Mouse (Mus musculus): ENCODE data around the gene Ccdc97. TPM values are rescaled to one million over a fixed set of nuclear protein-coding genes. Genes with fewer than 3 reads are reported as not detected.

The Ccdc97 gene
- total and polyA plus RNA-seq, 3 experiments = 11.7 to 63.1 (median 52.8) TPM

DNA sequence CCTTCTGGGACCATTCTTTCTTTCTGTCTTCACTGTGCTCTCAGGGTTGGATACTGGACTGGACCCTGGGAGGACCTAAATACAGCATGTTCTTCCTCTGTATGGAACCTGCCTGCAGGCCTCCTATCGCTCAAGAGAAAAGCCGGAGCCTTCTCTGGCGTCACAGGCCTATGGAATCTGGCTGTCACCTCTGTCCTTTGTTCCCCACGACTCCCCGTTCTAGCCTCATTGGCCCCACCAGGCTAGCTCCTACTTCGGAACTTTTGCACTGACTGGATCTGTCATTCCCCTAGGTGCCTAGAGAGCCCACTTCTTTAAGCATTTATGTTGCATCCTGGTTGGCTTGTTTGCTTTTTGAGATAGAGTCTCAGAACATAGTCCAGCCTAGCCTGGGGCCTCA is 34.2 kb downstream of the Ccdc97 start:
- Histone ChIP-seq H3K27me3 (ENCODE audit: insufficient read depth, low read length) (no peaks in the 10 kb centered on the region), H3K4me1 (ENCODE audit: insufficient read depth, low read depth, low read length) (peaks cover 62% of the 10 kb centered on the region), H3K9me3 (replicated peaks) (no peaks in the 10 kb centered on the region), H3K4me3 (ENCODE audit: low read depth, low read length) (no peak overlapping the region; the same call in 1 of the 2 replicates), H3K36me3 (replicated peaks) (peaks cover 54% of the 10 kb centered on the region)
- ATAC-seq (ENCODE audit: extremely low read depth, insufficient number of reproducible peaks, low FRiP score, poor library complexity, severe bottlenecking) = no peak
- TF ChIP-seq GATA2 (IDR thresholded peaks at IDR 0.05; ENCODE audit: borderline replicate concordance, low read depth, low read length) (no peak), CTCF (IDR thresholded peaks at IDR 0.05; ENCODE audit: low read depth, low read length) (no peak), GATA1 (IDR thresholded peaks at IDR 0.05; ENCODE audit: borderline replicate concordance, low read length) (no peak), POLR2AphosphoS5 (IDR thresholded peaks at IDR 0.05; ENCODE audit: insufficient replicate concordance, low read depth, low read length) (no peak), TAL1 (conservative IDR thresholded peaks at IDR 0.05; ENCODE audit: low read depth, low read length) (no peak)
- DNase-seq (ENCODE audit: low spot score) = no peak

DNA sequence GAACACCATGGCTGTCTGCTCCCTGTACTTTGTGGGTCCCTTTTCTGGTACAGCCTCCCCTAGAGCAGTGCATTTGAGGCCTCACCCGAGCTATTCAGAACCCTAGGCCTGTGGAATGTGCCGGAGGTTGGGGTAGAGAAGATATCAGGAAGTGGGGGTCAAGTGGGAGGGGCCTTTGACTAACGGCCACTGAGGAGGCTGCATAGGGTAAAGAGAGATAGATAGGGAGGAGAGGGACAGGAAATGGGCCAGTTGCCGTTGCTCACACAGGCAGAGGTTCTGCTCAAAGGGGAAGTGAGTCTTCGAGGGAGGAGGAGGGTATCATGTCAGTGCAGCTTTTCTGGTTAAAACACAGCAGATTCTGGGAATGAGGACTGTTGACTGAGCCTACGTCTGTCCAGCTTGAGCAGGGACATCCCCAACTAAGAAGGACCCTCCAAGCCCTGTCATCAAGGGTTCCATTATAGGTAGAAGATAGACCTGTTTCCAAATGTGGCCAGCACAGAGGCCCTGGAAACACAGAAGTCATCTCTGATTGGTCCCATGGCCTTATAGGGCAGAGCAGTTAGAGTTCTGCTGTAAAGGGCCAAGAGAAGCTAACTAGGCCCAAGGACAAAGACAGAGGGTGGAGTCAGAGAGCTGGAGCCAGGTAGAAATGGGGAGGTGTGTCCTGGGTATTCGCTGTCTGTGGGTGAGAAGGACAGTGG is 35.3 kb downstream of the Ccdc97 start:
- peak overlapping the region; percentile 64 for H3K4me3 ChIP-seq (ENCODE audit: low read depth, low read length)
- no peaks in the 10 kb centered on the region for H3K27me3 ChIP-seq (ENCODE audit: insufficient read depth, low read length)
- peaks cover 44% of the 10 kb centered on the region for H3K36me3 ChIP-seq (replicated peaks)
- DNase-seq (ENCODE audit: low spot score) = peak; percentile 80
- no peaks in the 10 kb centered on the region for H3K9me3 ChIP-seq (replicated peaks)
- TF ChIP-seq GATA1 (IDR thresholded peaks at IDR 0.05; ENCODE audit: borderline replicate concordance, low read length) = no peak
- TF ChIP-seq CTCF (IDR thresholded peaks at IDR 0.05; ENCODE audit: low read depth, low read length) = no peak
- no peak; the same call in 1 of the 2 replicates for TF ChIP-seq TAL1 (conservative IDR thresholded peaks at IDR 0.05; ENCODE audit: low read depth, low read length)
- TF ChIP-seq POLR2AphosphoS5 (IDR thresholded peaks at IDR 0.05; ENCODE audit: insufficient replicate concordance, low read depth, low read length) = peak; percentile 19; the same call in 1 of the 2 replicates
- peaks cover 70% of the 10 kb centered on the region for H3K4me1 ChIP-seq (ENCODE audit: insufficient read depth, low read depth, low read length)
- ATAC-seq (ENCODE audit: extremely low read depth, insufficient number of reproducible peaks, low FRiP score, poor library complexity, severe bottlenecking) = peak; percentile 66

DNA sequence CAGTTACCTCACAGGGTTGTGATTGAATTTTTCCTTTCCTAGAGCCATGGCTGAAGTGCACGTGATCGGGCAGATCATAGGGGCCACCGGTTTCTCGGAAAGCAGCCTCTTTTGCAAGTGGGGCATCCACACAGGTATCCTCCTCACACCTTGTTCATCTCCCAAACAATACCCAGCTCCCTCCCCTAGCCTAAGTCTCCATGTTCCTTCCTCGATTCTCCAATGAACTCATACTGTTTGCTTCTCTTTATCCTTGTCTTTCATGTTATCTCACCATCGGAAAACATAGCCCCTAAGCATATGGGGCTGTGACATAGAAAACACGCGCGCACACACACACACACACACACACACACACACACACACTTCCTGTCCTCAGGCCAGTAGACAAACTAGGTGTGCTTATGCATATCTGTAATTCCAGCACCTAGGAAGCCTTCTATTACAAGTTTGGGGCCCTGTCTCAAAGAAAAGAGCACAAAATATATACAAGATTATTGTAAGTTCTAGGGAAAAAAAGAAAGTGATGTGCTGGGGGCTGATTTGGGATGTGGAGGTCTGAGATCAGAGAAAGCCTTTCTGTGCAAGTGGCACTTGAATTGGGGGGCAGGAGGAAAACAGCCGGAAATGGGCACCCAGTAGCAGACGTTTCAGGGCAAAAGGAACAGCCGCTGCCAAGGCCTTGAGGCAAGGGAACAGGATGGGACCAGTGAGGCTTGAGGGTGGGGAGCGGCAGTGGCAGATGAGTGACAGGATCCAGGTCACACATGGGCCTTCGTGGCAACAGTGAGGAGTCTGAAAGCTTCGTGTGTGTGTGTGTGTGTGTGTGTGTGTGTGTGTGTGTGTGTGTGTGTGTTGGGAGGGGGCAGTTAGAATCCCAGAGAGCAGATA is 37.3 kb downstream of the Ccdc97 start:
- ATAC-seq (ENCODE audit: extremely low read depth, insufficient number of reproducible peaks, low FRiP score, poor library complexity, severe bottlenecking) = no peak
- peaks cover 81% of the 10 kb centered on the region for H3K4me1 ChIP-seq (ENCODE audit: insufficient read depth, low read depth, low read length)
- no peak for DNase-seq (ENCODE audit: low spot score)

DNA sequence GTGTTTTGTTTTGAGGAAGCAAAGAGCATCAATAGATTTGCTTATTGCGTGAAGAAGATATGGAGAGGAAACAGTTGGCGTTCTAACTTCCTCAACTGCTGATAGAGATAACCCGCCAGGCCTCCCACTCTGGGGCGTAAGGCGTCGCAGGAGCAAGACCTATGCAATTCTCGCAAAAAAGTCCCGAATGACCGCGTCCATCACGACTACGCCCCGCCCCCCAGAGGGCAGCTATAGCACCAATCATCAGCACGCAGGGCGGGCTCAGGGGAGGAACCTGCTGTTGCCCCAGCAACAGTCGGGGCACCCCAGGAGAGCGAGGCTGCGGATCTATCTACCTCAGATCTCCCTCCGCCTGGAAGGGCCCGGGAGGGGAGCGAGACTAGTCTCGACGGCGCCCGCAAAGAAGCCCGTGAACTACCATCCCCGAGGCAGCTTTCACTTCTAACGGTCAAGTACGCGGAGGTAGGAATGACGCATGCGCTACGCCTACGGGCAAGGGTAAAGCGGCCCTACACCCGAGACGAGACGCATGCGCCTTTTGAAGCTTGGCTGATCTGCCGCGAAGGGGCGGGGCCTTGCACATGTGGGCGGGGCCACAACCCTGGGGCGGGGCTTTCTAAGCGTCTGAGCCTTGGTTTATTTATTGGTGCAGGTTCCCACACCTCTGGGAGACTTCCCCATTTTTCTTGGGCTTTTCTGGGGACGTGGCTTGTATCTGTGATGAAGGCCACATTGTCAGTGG is 38.2 kb downstream of the Ccdc97 start, which contains the start of gene B9d2:
B9d2 (plus strand) TSS at position 267 of the 745 bp plus-strand sequence.
- H3K9me3 ChIP-seq (replicated peaks) = no peaks in the 10 kb centered on the region
- no peaks in the 10 kb centered on the region for H3K27me3 ChIP-seq (ENCODE audit: insufficient read depth, low read length)
- ATAC-seq (ENCODE audit: extremely low read depth, insufficient number of reproducible peaks, low FRiP score, poor library complexity, severe bottlenecking) = peak; percentile 62
- peak within 1 kb of the TSS; percentile 77 for H3K4me3 ChIP-seq (ENCODE audit: low read depth, low read length)
- peaks cover 36% of the 10 kb centered on the region for H3K36me3 ChIP-seq (replicated peaks)
- TF ChIP-seq GATA1 (IDR thresholded peaks at IDR 0.05; ENCODE audit: borderline replicate concordance, low read length) (no peak), CTCF (IDR thresholded peaks at IDR 0.05; ENCODE audit: low read depth, low read length) (no peak), GATA2 (IDR thresholded peaks at IDR 0.05; ENCODE audit: borderline replicate concordance, low read depth, low read length) (no peak), TAL1 (conservative IDR thresholded peaks at IDR 0.05; ENCODE audit: low read depth, low read length) (peak; percentile 83), POLR2AphosphoS5 (IDR thresholded peaks at IDR 0.05; ENCODE audit: insufficient replicate concordance, low read depth, low read length) (no peak)
- H3K4me1 ChIP-seq (ENCODE audit: insufficient read depth, low read depth, low read length) = peaks cover 73% of the 10 kb centered on the region
- peak; percentile 85 for DNase-seq (ENCODE audit: low spot score)

More for the DNA sequence above, 37.3 kb downstream of the Ccdc97 start:
- Histone ChIP-seq H3K36me3 (replicated peaks) (peaks cover 43% of the 10 kb centered on the region), H3K27me3 (ENCODE audit: insufficient read depth, low read length) (no peaks in the 10 kb centered on the region), H3K9me3 (replicated peaks) (no peaks in the 10 kb centered on the region), H3K4me3 (ENCODE audit: low read depth, low read length) (peak overlapping the region; percentile 77)
- TF ChIP-seq TAL1 (conservative IDR thresholded peaks at IDR 0.05; ENCODE audit: low read depth, low read length) (no peak), CTCF (IDR thresholded peaks at IDR 0.05; ENCODE audit: low read depth, low read length) (no peak), POLR2AphosphoS5 (IDR thresholded peaks at IDR 0.05; ENCODE audit: insufficient replicate concordance, low read depth, low read length) (no peak), GATA2 (IDR thresholded peaks at IDR 0.05; ENCODE audit: borderline replicate concordance, low read depth, low read length) (no peak), GATA1 (IDR thresholded peaks at IDR 0.05; ENCODE audit: borderline replicate concordance, low read length) (no peak)

DNA sequence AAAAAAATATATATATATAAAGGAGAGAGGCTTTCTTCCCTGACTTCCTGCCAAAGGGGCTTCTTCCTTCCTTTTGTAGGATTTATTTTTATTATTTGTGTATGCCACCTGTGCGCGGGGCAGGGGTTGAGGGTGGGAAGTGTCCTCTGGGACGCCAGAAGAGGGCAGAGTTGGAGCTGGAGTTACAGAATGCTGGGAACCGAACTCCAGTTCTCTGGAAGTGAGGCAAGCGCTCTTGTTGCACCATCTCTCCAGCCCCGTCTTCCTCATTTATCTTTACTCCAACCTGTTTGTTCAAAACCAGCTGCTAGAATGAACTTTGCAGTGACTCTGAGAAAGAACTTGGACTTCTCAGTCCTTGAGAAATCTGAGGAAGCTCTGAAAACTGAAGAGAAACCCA is 38.9 kb downstream of the Ccdc97 start:
- H3K27me3 ChIP-seq (ENCODE audit: insufficient read depth, low read length) = peaks cover under 1% of the 10 kb centered on the region; the same call in 1 of the 2 replicates
- no peaks in the 10 kb centered on the region for H3K9me3 ChIP-seq (replicated peaks)
- H3K4me3 ChIP-seq (ENCODE audit: low read depth, low read length) = peak overlapping the region; percentile 77; the same call in 1 of the 2 replicates
- ATAC-seq (ENCODE audit: extremely low read depth, insufficient number of reproducible peaks, low FRiP score, poor library complexity, severe bottlenecking) = no peak
- peaks cover 28% of the 10 kb centered on the region for H3K36me3 ChIP-seq (replicated peaks)
- peaks cover 68% of the 10 kb centered on the region for H3K4me1 ChIP-seq (ENCODE audit: insufficient read depth, low read depth, low read length)
- no peak for DNase-seq (ENCODE audit: low spot score)
- TF ChIP-seq GATA2 (IDR thresholded peaks at IDR 0.05; ENCODE audit: borderline replicate concordance, low read depth, low read length) (no peak), TAL1 (conservative IDR thresholded peaks at IDR 0.05; ENCODE audit: low read depth, low read length) (no peak), CTCF (IDR thresholded peaks at IDR 0.05; ENCODE audit: low read depth, low read length) (no peak), POLR2AphosphoS5 (IDR thresholded peaks at IDR 0.05; ENCODE audit: insufficient replicate concordance, low read depth, low read length) (no peak), GATA1 (IDR thresholded peaks at IDR 0.05; ENCODE audit: borderline replicate concordance, low read length) (no peak)

All from G1E (cell line).